Mouse (Mus musculus): ENCODE measurements at regions not wholly inside any gene's neighbourhood (a gene's known extent, or its start where the extent isn't known, plus 50 kb on each side); places are given as distances from the start of the nearest gene placed in this dataset.

DNA sequence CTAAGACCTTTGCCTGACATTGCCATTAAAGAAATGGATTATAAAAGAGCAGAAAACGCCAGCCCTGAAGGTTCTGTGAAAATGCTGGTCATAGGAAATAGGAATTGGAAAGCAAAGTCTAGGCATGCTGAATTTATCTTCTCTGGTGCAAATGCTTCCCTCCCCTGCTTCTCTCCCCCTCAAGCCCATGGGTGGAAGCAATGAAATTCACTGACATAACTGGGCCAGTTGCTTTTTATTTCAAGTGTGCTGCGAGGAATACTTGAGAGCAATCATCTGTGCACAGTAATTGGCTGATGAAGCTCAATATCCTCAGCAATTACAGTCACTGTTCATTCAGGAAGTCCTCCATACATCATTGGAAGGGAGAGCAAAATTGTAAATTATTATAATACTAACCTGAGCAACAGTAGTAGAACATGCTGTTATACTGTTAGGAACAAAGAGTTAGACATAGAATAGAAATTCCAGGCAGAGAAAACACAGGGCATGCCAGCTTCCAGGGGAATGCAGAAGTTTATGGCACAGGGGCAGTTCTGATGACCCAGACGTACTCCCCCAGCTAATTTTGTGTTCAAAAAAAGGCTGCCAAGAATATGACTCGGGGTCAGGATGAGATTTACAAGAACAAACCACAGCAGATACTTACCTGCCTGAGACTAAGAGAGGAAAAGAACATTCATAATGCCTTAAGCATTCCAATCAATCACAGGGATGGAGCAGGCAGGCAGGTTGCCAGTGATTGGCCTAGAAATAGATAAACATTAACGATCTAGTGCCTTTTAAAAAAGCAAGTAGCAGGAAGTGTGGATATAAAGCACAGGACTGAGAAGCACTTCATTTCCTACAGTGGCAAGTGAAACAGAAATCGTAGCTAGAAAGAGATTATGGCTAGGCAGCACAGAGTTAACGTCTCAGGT, 325.1 kb downstream of the Serpinb8 start:
- DNase-seq: no peak

DNA sequence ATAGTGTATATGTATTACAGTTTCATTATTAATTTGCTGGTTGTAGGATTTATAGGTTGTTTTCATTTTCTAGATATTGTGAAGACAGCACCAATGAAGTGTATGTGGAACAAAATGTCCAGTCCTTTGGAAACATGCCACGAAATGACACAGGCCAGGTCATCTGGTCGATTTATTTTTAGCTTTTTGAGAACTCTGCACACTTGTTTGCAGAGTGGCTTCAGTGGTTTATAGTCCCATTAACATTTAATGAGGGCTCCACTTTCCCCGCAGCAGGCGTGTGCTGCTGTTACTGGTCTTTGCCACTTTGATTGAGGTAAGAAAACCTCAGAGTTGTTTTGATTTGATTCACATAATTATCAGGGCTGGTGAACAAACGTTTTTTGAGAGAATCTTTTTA, 327.2 kb downstream of the Serpinb8 start:
- DNase-seq: no peak

DNA sequence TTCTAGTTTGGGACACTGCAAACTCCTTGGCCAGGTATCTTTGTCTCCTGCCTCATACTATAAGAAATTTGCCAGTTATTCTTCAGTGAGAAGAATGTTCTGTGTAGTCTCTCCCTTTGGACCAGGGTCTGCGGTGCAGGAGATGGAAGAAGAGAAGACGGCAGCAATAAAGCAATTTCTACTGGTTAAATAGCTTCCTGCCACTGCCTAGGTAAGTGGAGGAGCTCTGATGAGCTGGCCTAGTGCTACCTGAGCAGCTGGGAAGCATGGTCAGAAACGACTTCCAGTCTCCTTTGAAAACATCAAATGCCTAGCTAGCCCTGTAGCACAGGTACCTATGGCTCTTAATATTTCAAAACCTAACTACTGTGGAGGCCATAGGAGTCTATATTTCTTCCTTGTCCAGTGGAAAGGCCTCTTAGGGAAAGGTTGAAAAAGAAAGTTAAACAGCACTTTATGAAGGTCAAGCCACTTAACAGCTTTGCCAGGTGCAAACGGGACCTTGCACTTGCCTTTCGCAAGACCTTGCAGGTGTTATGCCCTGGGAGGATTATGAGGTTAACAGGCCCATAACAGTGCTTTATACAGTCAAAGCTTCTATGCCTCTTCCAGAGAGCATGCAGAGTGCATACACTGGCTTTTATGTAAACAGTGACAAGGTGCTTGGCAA, 351.9 kb downstream of the Serpinb8 start:
- DNase-seq: peak; percentile 57 to 72

- no peak for DNase-seq
Observed at GRCm38 (mm10) chr1:107946204-107946939, 356.6 kb downstream of the Serpinb8 start.

DNA sequence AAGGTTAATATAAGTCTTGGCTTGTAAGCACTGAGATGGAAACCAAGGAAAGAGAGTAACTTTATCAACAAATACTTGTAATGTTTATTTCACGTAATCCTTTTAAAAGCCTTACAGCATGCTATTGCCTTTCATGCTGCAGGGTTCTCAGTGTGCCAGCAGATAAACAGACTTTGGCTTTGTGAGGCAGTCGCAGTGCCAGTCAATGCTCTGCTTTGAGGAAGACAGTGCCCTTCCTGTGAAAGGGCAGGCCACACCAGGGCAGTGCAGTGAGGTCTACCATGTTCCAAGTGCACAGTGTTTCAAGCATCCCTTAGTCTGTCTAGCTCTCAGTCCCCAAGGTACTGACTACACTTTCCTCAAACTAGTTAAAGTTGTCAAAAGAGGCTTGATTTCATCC, 360.6 kb downstream of the Serpinb8 start:
- DNase-seq: no peak

GRCm38 (mm10) chr1:107961009-107961408, 371.2 kb downstream of the Serpinb8 start:
- no peak for DNase-seq

GRCm38 (mm10) chr1:107975626-107976335, 386.0 kb downstream of the Serpinb8 start:
- DNase-seq: no peak

DNA sequence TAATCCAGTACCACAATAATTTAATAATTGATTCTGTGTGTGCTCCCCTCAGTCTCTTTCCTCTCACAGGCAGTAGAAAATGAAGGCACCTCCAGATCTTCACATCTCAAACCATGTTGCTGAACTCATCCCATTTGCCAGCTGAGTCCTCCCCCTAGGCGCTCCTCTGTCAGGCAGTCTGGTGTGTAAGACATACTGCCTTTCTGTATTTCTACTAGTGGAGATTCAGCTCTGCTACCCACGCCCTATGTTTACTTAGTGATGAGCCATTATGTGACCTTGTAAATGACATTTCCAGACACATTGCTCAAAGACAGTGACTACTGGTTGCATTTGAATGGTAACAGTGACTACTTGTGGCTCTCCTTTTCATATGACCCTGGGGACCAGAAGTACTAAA, 387.9 kb downstream of the Serpinb8 start:
- DNase-seq: no peak

DNA sequence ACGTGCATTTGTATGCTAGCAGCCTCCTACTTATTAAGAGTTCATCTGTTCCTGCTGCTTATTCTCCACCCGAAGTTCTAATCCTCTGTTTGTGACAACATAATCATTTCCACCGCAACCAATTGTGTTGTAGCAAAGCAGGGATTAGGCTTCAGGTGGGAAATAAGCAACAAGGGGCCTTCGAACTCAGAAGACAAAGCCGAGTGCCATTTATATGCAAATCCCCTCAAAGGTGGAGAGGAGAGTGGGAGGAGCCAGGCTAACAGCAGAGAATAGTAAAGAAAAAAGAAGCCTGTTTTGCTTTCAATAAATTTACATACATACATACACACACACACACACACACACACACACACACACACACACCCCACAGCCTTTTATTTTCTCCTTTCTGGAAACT, 388.6 kb downstream of the Serpinb8 start:
- no peak for DNase-seq

- no peak for DNase-seq
Observed at GRCm38 (mm10) chr1:107985646-107986045, 395.8 kb downstream of the Serpinb8 start.

- no peak for DNase-seq
Observed at GRCm38 (mm10) chr1:107988076-107988475, 398.3 kb downstream of the Serpinb8 start.

DNA sequence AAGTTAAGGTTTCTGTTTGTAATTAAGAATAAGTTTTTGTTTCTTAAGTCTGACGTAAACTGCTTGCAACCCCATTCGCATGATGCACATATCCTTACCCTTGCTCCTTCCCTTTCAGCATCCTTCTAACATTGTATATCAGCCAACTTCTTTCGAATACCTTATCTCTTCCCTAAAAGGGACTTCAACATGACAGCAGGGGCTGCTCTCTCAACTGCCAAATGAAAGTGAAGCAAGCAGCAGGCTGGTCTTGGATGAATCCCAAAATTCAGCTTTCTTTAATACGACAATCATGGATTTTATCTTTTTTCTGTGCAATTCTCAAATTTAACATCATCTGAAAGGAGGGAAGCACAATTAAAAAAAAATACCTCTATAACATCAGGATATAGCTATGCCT, 403.2 kb downstream of the Serpinb8 start:
- DNase-seq: no peak

GRCm38 (mm10) chr1:108023721-108024353, 434.0 kb downstream of the Serpinb8 start:
- DNase-seq: no peak

DNA sequence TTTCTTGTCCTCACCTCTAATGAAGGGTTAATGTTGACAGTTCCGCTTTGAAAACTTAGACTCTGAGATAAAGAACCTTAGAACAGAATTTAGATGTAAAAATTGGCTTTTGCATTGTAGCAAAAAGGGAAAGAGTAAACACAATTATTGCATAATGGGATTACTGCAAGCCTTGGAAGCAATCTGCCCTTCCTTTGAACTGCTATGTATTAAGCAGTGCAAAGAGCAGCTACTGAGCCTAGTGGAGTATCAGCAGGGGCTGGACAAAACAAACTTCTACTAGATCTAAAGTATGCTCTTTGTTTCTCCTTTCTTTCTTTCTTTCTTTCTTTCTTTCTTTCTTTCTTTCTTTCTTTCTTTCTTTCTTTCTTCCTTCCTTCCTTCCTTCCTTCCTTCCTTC, 434.9 kb downstream of the Serpinb8 start:
- no peak for DNase-seq

GRCm38 (mm10) chr1:108026461-108026860, 436.7 kb downstream of the Serpinb8 start:
- DNase-seq: no peak

GRCm38 (mm10) chr1:108046194-108046593, 456.4 kb downstream of the Serpinb8 start:
- DNase-seq: no peak

- DNase-seq: no peak
Observed at GRCm38 (mm10) chr1:108046857-108047714, 457.3 kb downstream of the Serpinb8 start.

GRCm38 (mm10) chr1:108094622-108095021, 504.8 kb downstream of the Serpinb8 start:
- peak in 1 of 2 experiments; percentile 1 for DNase-seq

GRCm38 (mm10) chr1:108102607-108103006, 512.8 kb downstream of the Serpinb8 start:
- no peak for DNase-seq

GRCm38 (mm10) chr1:108110984-108111383, 521.2 kb downstream of the Serpinb8 start:
- DNase-seq: no peak

GRCm38 (mm10) chr1:108127393-108127792, 537.6 kb downstream of the Serpinb8 start:
- no peak for DNase-seq
